Mouse (Mus musculus) thymus, postnatal 10 days (tissue): ENCODE measurements around the gene Crtap.

ENCODE experiments used
- DNase-seq, 2 experiments: peaks; one replicate each; pipeline ENCODE4 v3.0.0; 2021; ENCODE audit warnings: low spot score in 2 of 2

The Crtap gene

GRCm38 (mm10) chr9:114326011-114326748, 64.3 kb downstream of the Crtap start:
- DNase-seq = no peak
